ENCODE assay signal across 8 mouse cellular contexts in genomic region chr13:75089721-75090410, GRCm38 (mm10). TPM values are rescaled to one million over a fixed set of nuclear protein-coding genes. Genes with fewer than 3 reads are reported as not detected.
DNase-seq lines count a peak whose midpoint lies in the region; ATAC-seq and TF ChIP-seq lines count a peak whose summit lies in the region.

Gene Pcsk1, plus strand, starts transcription at chr13:75089826.

- peaks cover 29% of the 10 kb centered on the region for H3K27me3 ChIP-seq in E14TG2a.4 (ENCODE audit: insufficient read depth, low read length)
- no peaks in the 10 kb centered on the region for H3K27me3 ChIP-seq in hindbrain, embryonic 15.5 days
- H3K27me3 ChIP-seq in limb, embryonic 15.5 days: peaks cover 23% of the 10 kb centered on the region

- H3K27ac ChIP-seq in hindbrain, embryonic 15.5 days (replicated peaks): peak within 1 kb of the TSS; percentile 57
- H3K27ac ChIP-seq in limb, embryonic 15.5 days: no peak within 1 kb of the TSS

- H3K9me3 ChIP-seq in E14TG2a.4 (ENCODE audit: low read length): no peaks in the 10 kb centered on the region
- H3K9me3 ChIP-seq in hindbrain, embryonic 15.5 days: no peaks in the 10 kb centered on the region
- no peaks in the 10 kb centered on the region for H3K9me3 ChIP-seq in limb, embryonic 15.5 days

- peak; percentile 86 for ATAC-seq in hindbrain, embryonic 15.5 days (ENCODE audit: low FRiP score, low read depth)
- no peak for ATAC-seq in limb, embryonic 15.5 days (ENCODE audit: insufficient number of reproducible peaks, low FRiP score, low TSS enrichment, low read depth)
- no peak for ATAC-seq in erythroblast, adult 5-6 weeks (replicated peaks; ENCODE audit: low FRiP score, poor library complexity, severe bottlenecking)

- DNase-seq in R1 (ENCODE audit: low read depth, low spot score): peak; percentile 71
- peak; percentile 48 for DNase-seq in embryo, embryonic 10.5 days (ENCODE audit: low spot score)
- DNase-seq in right cerebral cortex, adult 2 months (ENCODE audit: low spot score in 2 of 2): peak; percentile 73 to 75
- no peak for DNase-seq in heart, postnatal 36 days

- no peak for TF ChIP-seq CTCF in E14TG2a.4 (conservative IDR thresholded peaks at IDR 0.05; ENCODE audit: low read length)

- H3K4me2 ChIP-seq in hindbrain, embryonic 15.5 days: peak within 1 kb of the TSS; percentile 69
- H3K4me2 ChIP-seq in limb, embryonic 15.5 days: peak within 1 kb of the TSS; percentile 37

- 1% methylated on average over 28 of the region's 28 CpGs for WGBS in hindbrain, embryonic 15.5 days
- 3% methylated on average over 28 of the region's 28 CpGs for WGBS in limb, embryonic 15.5 days

- H3K36me3 ChIP-seq in E14TG2a.4 (ENCODE audit: insufficient read depth, low read length): no peaks in the 10 kb centered on the region
- no peaks in the 10 kb centered on the region for H3K36me3 ChIP-seq in hindbrain, embryonic 15.5 days
- no peaks in the 10 kb centered on the region for H3K36me3 ChIP-seq in limb, embryonic 15.5 days

- intact Hi-C loops in heart, postnatal 36 days (cut with DNase I): no loop called here

- peaks cover 16% of the 10 kb centered on the region for H3K4me1 ChIP-seq in E14TG2a.4 (replicated peaks; ENCODE audit: low read depth, low read length)
- peaks cover 16% of the 10 kb centered on the region for H3K4me1 ChIP-seq in hindbrain, embryonic 15.5 days (replicated peaks)
- no peaks in the 10 kb centered on the region; the same call in 1 of the 2 replicates for H3K4me1 ChIP-seq in limb, embryonic 15.5 days

- H3K4me3 ChIP-seq in E14TG2a.4 (replicated peaks; ENCODE audit: low read length): peak within 1 kb of the TSS; percentile 73
- peak within 1 kb of the TSS; percentile 55 for H3K4me3 ChIP-seq in hindbrain, embryonic 15.5 days
- peak within 1 kb of the TSS; percentile 16 for H3K4me3 ChIP-seq in limb, embryonic 15.5 days

- peak within 1 kb of the TSS; percentile 22 for H3K9ac ChIP-seq in hindbrain, embryonic 15.5 days
- H3K9ac ChIP-seq in limb, embryonic 15.5 days: no peak within 1 kb of the TSS

RNA-seq across cellular contexts. Expression of gene Pcsk1, which starts in this region (rescaled TPM):
- polyA plus RNA-seq in hindbrain, embryonic 15.5 days (2015; fragmentation: Nextera tagmentation; extraction: Ambion mirVana): 3.8 and 4.0 TPM in 2 replicates
- 0.14 and 0.16 TPM in 2 replicates for polyA plus RNA-seq in limb, embryonic 15.5 days (2015; fragmentation: Nextera tagmentation; extraction: Ambion mirVana)
- total RNA-seq in erythroblast, adult 5-6 weeks (2015; ENCODE audit: low replicate concordance): not detected in 2 replicates
- not detected in 2 replicates for total RNA-seq in erythroblast, adult 5-6 weeks (2017; ENCODE audit: low replicate concordance)
- under 1 TPM; 0.11 to 0.19 TPM for total RNA-seq in heart, postnatal 36 days (2021)

Comparison
In these comparisons a context has a peak if more than half of its experiments do, and no peak if none do; other contexts are left out.
1. H3K4me3 ChIP-seq: peak in every context shown above with its lines; median percentile 73 in E14TG2a.4; 55 in hindbrain, embryonic 15.5 days; 16 in limb, embryonic 15.5 days.
2. DNase-seq: peak in R1 (single experiment), embryo, embryonic 10.5 days (single experiment) and right cerebral cortex, adult 2 months (2 of 2); none in heart, postnatal 36 days (0 of 2).